Mouse (Mus musculus) bone marrow, adult 2 months (tissue): Measurements from ENCODE around the gene Nr1d1.

Experiments
- CTCF ChIP-seq: fragments of 200-500 bp; IDR thresholded peaks from 2 replicates; pipeline ENCODE4 v1.5.1; 2011; ENCODE audit warnings: low read length, control low read depth; ENCODE audit not compliant: control insufficient read depth, insufficient read depth
- POLR2A ChIP-seq: fragments of 200-500 bp; IDR thresholded peaks from 2 replicates; pipeline ENCODE4 v1.6.1; 2011; ENCODE audit warnings: low read depth, mild to moderate bottlenecking, control low read depth, low read length, borderline replicate concordance; ENCODE audit not compliant: control insufficient read depth

- TF ChIP-seq POLR2A (no peak), CTCF (no peak)
Measured at GRCm38 (mm10) chr11:98781851-98782512, 6.8 kb upstream of the Nr1d1 start.
